Mouse (Mus musculus) limb, embryonic 14.5 days (tissue): ENCODE measurements around the gene Adsl. TPM values are rescaled to one million over a fixed set of nuclear protein-coding genes. Genes with fewer than 3 reads are reported as not detected.

Experiments
- ATAC-seq: fragments of 200-750 bp; cut with Nextera tagmentation; 2 replicates; pipeline ENCODE4 v1.8.0; 2017; ENCODE audit warnings: low read depth, moderate number of reproducible peaks, moderate TSS enrichment; ENCODE audit not compliant: low FRiP score
- DNase-seq: peaks from one replicate; pipeline ENCODE4 v3.0.0-alpha.2; 2015; ENCODE audit warnings: low spot score
- H3K27ac ChIP-seq: fragments of 300-500 bp; sonication (generic); replicated peaks from 2 replicates; pipeline ENCODE4 v1.5.1; 2014; ENCODE audit warnings: low read depth, mild to moderate bottlenecking, low read length, moderate library complexity, mixed read lengths
- H3K27me3 ChIP-seq: fragments of 300-500 bp; sonication (generic); 2 replicates; pipeline ENCODE4 v1.6.1; 2014; ENCODE audit warnings: low read length, mixed read lengths; ENCODE audit not compliant: control insufficient read depth, insufficient read depth
- H3K36me3 ChIP-seq: fragments of 300-500 bp; sonication (generic); 2 replicates; pipeline ENCODE4 v1.6.1; 2014; ENCODE audit warnings: mild to moderate bottlenecking, low read length, moderate library complexity, mixed read lengths; ENCODE audit not compliant: control insufficient read depth, insufficient read depth
- H3K4me1 ChIP-seq: fragments of 300-500 bp; sonication (generic); 2 replicates; pipeline ENCODE4 v1.6.1; 2014; ENCODE audit warnings: antibody characterized with exemption, low read length, mixed read lengths; ENCODE audit not compliant: control insufficient read depth, insufficient read depth
- H3K4me2 ChIP-seq: fragments of 300-500 bp; sonication (generic); replicated peaks from 2 replicates; pipeline ENCODE4 v1.6.1; 2014; ENCODE audit warnings: low read depth, mild to moderate bottlenecking, low read length, moderate library complexity; ENCODE audit not compliant: severe bottlenecking
- H3K4me3 ChIP-seq: fragments of 300-500 bp; sonication (generic); replicated peaks from 2 replicates; pipeline ENCODE4 v1.5.1; 2014; ENCODE audit warnings: low read length
- H3K9ac ChIP-seq: fragments of 300-500 bp; sonication (generic); 2 replicates; pipeline ENCODE4 v1.6.1; 2014; ENCODE audit warnings: mild to moderate bottlenecking, low read depth, low read length, moderate library complexity; ENCODE audit not compliant: severe bottlenecking
- H3K9me3 ChIP-seq: fragments of 300-500 bp; sonication (generic); 2 replicates; pipeline ENCODE4 v1.6.1; 2016; ENCODE audit warnings: low read length; ENCODE audit not compliant: control insufficient read depth
- POLR2A ChIP-seq: fragments of 200-500 bp; IDR thresholded peaks from 2 replicates; pipeline ENCODE4 v1.8.0; 2012; ENCODE audit warnings: inconsistent platforms, mild to moderate bottlenecking, moderate library complexity, borderline replicate concordance; ENCODE audit not compliant: insufficient read depth, insufficient read length; ENCODE audit errors: extremely low read depth
- WGBS: fragments of 180-500 bp; shearing (Covaris S2); extraction: QIAGEN DNeasy Blood & Tissue Kit; methylation state at CpG from one replicate; pipeline ENCODE4 v1.1.7; 2014; 5-methylcytosine and 5-hydroxymethylcytosine counted together
- polyA plus RNA-seq, 2 experiments: library from polyadenylated mRNA; depleted of rRNA in 1 of 2; stranded (reverse) in 1 of 2; unstranded in 1 of 2; fragments of >200 nt; fragmentation: Nextera tagmentation in 1 of 2; extraction: Ambion mirVana in 1 of 2; gene quantifications; 2 replicates each; pipeline versions ENCODE4 v1.2.1 to v1.2.3; 2012 to 2014

The Adsl gene
- polyA plus RNA-seq, 2 experiments: 101 to 114 TPM

- Histone ChIP-seq H3K9ac (no peak overlapping the region), H3K4me1 (no peaks in the 10 kb centered on the region), H3K4me2 (no peak overlapping the region), H3K27ac (no peak overlapping the region), H3K36me3 (peaks cover 41% of the 10 kb centered on the region), H3K9me3 (no peaks in the 10 kb centered on the region), H3K4me3 (no peak overlapping the region), H3K27me3 (no peaks in the 10 kb centered on the region)
- DNase-seq: no peak
- ATAC-seq: no peak
- WGBS: 91% methylated on average over 9 of the region's 9 CpGs
- no peak for TF ChIP-seq POLR2A
Measured at GRCm38 (mm10) chr15:81007339-81007738, 59.0 kb downstream of the Adsl start.

- 91% methylated on average over 8 of the region's 8 CpGs for WGBS
- DNase-seq (no peak), ATAC-seq (no peak)
- no peaks in the 10 kb centered on the region for H3K9me3 ChIP-seq
- no peak overlapping the region for H3K4me2 ChIP-seq
- no peak for TF ChIP-seq POLR2A
- H3K4me3 ChIP-seq: no peak overlapping the region
- no peaks in the 10 kb centered on the region for H3K4me1 ChIP-seq
- H3K9ac ChIP-seq: no peak overlapping the region
- no peaks in the 10 kb centered on the region for H3K27me3 ChIP-seq
- H3K27ac ChIP-seq: no peak overlapping the region
- peaks cover 42% of the 10 kb centered on the region for H3K36me3 ChIP-seq
Measured at GRCm38 (mm10) chr15:81007905-81008304, 59.6 kb downstream of the Adsl start.

- H3K36me3 ChIP-seq: peaks cover 44% of the 10 kb centered on the region
- DNase-seq: no peak
Measured at GRCm38 (mm10) chr15:81008689-81009123, 60.4 kb downstream of the Adsl start.

GRCm38 (mm10) chr15:81010114-81010513 is 61.8 kb downstream of the Adsl start:
- 70% methylated on average over 7 of the region's 7 CpGs for WGBS
- peaks cover 54% of the 10 kb centered on the region for H3K36me3 ChIP-seq
- no peak overlapping the region for H3K4me2 ChIP-seq
- no peak overlapping the region for H3K4me3 ChIP-seq
- no peak overlapping the region for H3K27ac ChIP-seq
- H3K4me1 ChIP-seq: no peaks in the 10 kb centered on the region
- TF ChIP-seq POLR2A: no peak
- ATAC-seq: no peak
- H3K27me3 ChIP-seq: no peaks in the 10 kb centered on the region
- no peaks in the 10 kb centered on the region for H3K9me3 ChIP-seq
- H3K9ac ChIP-seq: no peak overlapping the region
- no peak for DNase-seq

More at GRCm38 (mm10) chr15:81008689-81009123, 60.4 kb downstream of the Adsl start:
- no peak for TF ChIP-seq POLR2A
- H3K27ac ChIP-seq: no peak overlapping the region
- H3K9ac ChIP-seq: no peak overlapping the region
- no peak for ATAC-seq
- 62% methylated on average over 10 of the region's 10 CpGs for WGBS
- no peaks in the 10 kb centered on the region for H3K27me3 ChIP-seq
- H3K9me3 ChIP-seq: no peaks in the 10 kb centered on the region
- H3K4me1 ChIP-seq: no peaks in the 10 kb centered on the region
- no peak overlapping the region for H3K4me3 ChIP-seq
- H3K4me2 ChIP-seq: no peak overlapping the region

- H3K4me2 ChIP-seq: no peak overlapping the region
- H3K4me3 ChIP-seq: no peak overlapping the region
- no peaks in the 10 kb centered on the region for H3K9me3 ChIP-seq
- H3K27me3 ChIP-seq: no peaks in the 10 kb centered on the region
- H3K27ac ChIP-seq: no peak overlapping the region
- H3K36me3 ChIP-seq: peaks cover 68% of the 10 kb centered on the region
- DNase-seq (no peak), ATAC-seq (no peak)
- TF ChIP-seq POLR2A: no peak
- 53% methylated on average over 3 of the region's 3 CpGs for WGBS
- H3K9ac ChIP-seq: no peak overlapping the region
- H3K4me1 ChIP-seq: no peaks in the 10 kb centered on the region
Measured at GRCm38 (mm10) chr15:81011523-81011922, 63.2 kb downstream of the Adsl start.

GRCm38 (mm10) chr15:81012359-81012758 is 64.1 kb downstream of the Adsl start:
- peaks cover 74% of the 10 kb centered on the region for H3K36me3 ChIP-seq
- no peak overlapping the region for H3K27ac ChIP-seq
- no peaks in the 10 kb centered on the region for H3K27me3 ChIP-seq
- 85% methylated on average over 4 of the region's 4 CpGs for WGBS
- no peaks in the 10 kb centered on the region for H3K9me3 ChIP-seq
- H3K4me2 ChIP-seq: no peak overlapping the region
- H3K9ac ChIP-seq: no peak overlapping the region
- DNase-seq: no peak
- no peak overlapping the region for H3K4me3 ChIP-seq
- ATAC-seq: no peak
- H3K4me1 ChIP-seq: no peaks in the 10 kb centered on the region
- no peak for TF ChIP-seq POLR2A
